Mouse (Mus musculus): Measurements from ENCODE around the gene BC049715. TPM values are rescaled to one million over a fixed set of nuclear protein-coding genes. Genes with fewer than 3 reads are reported as not detected.
"Not testable (repeated sequence)": the region's sequence is repeated elsewhere in the genome, so short reads cannot be mapped to it uniquely, and the experiment has no call there.

Gene BC049715
- total RNA-seq, 2 experiments from 2014 or later = 4.9 to 5.0 TPM

DNA sequence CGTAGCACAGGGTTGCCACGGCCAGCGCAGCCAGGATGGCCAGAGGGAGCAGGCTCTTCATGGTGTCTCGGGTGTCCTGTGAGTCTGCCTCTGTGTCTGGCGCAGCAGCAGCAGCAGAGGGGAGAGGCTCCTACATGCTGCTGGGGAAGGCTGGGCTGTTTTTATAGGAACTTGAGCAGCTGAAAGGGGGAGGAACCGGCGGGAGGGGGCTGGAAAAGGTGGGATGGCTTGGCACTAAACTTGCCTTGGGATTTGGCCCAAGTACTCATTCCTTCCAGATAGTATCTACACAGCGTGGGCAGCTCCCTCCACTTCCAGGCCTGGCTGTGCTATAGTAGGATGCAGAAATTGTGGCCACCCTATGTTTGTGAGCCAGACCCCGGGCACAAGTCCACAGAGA, 48.2 kb downstream of the BC049715 start, which contains the start of gene Mgp:
Gene Mgp (minus strand): TSS at position 154 of the 400 bp plus-strand sequence.
- intact Hi-C loops (cut with DNase I) = no loop called here
- DNase-seq (ENCODE audit: extremely low spot score in 1 of 2, low spot score in 2 of 2) = peak in 1 of 2 experiments; percentile 43

DNA sequence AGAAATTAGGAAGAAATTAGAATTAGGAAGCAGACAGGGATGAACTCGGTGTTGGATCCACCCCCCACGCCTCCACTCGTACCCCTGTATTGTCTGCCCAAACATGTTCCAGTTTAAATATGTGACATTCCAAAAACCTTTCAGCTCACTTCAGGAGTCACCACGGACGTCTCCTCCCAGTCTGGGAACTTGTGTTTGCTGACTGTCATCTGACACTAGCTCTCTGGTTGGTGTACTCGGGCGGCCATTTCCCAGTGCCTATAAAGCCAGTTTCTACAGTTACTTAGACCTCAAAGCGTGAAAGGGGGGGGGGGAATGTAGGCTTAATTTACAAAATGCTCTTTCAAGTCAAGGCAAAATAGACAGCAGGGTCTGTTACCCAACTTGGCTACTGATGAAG, 54.3 kb downstream of the BC049715 start:
- no peak for DNase-seq (ENCODE audit: extremely low spot score in 1 of 2, low spot score in 2 of 2)
- intact Hi-C loops (cut with DNase I) = no loop called here

DNA sequence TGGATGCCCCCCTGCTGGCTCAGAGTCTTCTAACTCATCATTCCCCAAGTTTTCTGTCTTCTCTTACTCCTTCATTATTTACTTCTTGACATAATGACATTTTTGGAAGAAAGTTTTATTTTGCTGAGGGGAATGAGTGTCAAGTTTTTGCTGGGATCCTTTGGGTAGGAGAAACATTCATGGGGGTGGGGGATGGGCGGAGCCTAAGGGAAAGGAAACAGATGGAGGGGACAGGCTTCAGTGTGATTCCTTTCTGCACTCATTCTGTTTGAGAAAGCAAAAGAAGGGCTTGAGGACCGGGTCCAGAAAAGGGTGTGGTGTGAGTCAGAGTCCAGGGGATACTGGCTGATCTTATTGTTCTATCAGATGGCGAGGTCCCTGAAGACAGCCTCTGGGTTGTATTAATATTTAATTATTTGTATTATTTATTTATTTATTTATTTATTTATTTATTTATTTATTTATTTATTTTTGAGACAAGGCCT, 56.0 kb downstream of the BC049715 start:
- DNase-seq (ENCODE audit: extremely low spot score in 1 of 2, low spot score in 2 of 2) = no peak

DNA sequence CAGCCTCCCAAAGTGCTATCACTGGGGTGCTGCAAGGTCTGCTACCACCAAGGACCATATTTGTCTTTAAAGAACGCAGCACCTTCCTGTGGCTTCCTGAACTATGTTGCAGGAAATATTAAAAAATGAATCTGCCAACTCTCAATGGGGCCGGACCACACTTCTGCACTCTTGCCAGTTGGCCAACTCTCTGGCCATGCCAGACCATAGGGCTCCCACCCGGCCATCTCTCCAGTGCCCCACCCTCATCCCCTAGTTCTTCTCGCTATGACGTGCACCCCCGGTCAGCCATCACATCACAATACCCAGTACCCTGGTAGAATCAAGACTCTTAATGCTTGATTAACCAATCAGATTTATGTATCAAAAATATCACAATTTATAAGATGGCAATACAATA, 56.5 kb downstream of the BC049715 start:
- intact Hi-C loops (cut with DNase I) = no loop called here
- no peak for DNase-seq (ENCODE audit: extremely low spot score in 1 of 2, low spot score in 2 of 2)

More for the DNA sequence above, 56.0 kb downstream of the BC049715 start:
- intact Hi-C loops (cut with DNase I) = no loop called here

DNA sequence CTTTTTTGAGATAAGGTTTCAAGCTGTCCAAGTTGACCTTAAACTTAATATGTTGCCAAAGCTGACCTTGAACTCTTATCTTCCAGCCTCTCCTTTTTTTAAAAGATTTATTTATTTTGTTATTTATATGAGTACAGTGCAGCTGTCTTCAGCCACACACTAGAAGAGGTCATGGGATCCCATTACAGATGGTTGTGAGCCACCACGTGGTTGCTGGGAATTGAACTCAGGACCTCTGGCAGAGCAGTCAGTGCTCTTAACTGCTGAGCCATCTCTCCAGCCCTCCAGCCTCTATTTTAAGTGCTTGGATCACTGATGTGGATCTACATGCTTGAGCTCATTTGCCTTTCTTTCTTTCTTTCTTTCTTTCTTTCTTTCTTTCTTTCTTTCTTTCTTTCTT, 57.3 kb downstream of the BC049715 start:
- DNase-seq (ENCODE audit: extremely low spot score in 1 of 2, low spot score in 2 of 2); intact Hi-C loops (cut with DNase I): not testable (repeated sequence)

DNA sequence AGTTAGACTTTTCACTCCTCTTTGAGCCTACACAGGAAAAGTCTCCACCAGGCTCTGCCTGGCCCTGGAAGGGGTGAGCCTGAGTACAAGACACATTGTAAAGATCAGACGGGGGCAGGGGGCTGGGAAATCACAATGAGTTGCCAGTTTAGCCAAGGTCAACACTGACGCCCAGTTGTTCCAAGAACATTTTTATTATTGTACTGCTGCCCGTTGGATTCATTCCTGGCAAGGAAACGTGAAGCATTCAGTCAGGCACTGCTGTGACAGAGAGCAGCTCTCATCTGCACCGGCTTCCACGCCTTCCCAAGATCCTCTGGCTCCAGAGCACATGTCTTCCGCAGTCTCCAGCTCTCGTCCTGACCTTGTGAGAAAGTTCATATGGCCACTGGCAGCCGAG, 60.4 kb downstream of the BC049715 start:
- intact Hi-C loops (cut with DNase I) = no loop called here
- peak in 1 of 2 experiments; percentile 51 for DNase-seq (ENCODE audit: extremely low spot score in 1 of 2, low spot score in 2 of 2)

DNA sequence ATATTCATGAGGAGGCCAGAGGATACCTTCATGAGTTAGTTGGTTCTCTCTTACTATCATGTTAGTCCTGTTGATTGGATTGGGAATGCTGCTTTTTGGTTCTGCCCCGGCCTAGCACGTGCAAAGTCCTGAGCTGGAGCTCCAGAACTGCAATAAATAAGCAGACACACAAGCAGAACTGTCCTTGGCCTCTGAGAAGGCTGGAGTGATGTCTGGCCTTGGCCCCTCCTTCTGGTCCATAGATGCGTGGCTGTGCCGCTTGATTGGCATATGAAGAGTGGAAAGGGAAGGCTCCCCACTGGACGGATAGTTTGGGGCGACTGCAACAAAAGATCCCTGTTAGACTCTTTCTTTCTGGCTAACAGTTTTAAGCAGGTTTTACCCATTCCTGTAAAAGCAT, 61.6 kb downstream of the BC049715 start:
- no peak for DNase-seq (ENCODE audit: extremely low spot score in 1 of 2, low spot score in 2 of 2)
- intact Hi-C loops (cut with DNase I) = no loop called here

DNA sequence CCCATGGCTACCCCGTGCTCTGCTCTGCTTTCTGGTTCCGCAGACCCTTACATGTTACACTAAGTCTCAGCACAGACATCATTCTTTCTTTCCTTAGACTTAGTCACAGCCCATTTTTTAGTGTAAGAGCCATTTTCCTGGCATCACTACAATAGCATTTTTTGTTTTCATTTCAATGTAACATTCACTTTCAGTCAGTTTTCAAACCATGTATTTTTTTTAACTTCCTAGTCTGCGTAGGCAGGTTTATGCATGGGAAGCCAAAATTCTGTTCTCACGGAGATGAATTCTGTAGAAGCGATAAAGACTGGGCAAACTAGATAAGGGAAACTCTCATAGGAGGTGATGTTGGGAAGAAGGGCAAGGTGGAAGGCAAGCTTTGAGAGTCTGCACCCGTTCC, 62.1 kb downstream of the BC049715 start:
- intact Hi-C loops (cut with DNase I) = no loop called here
- no peak for DNase-seq (ENCODE audit: extremely low spot score in 1 of 2, low spot score in 2 of 2)

Small RNAs within 50 kb of the gene (microRNA-seq; reads per million reads assigned to microRNA genes)
- not detected for gene Gm44364

Other genes starting within 250 kb of the BC049715 start
- under 1 TPM in 1 of 2 experiments, not detected in 1; 0.34 TPM for gene Plbd1, start 165.7 kb upstream of the BC049715 start, total RNA-seq (2021)
- under 1 TPM; 0.39 to 0.41 TPM for gene Gucy2c, start 45.9 kb upstream of the BC049715 start, total RNA-seq (2021)
- 10 to 100 TPM in 1 of 2 experiments, 1 to 10 TPM in 1; 9.6 to 11.8 TPM for gene Hist4h4, start 23.2 kb upstream of the BC049715 start, total RNA-seq (2021)
- 10 to 100 TPM; 45.5 to 48.8 TPM for gene H2afj, start 19.4 kb upstream of the BC049715 start, total RNA-seq (2021)
- 100 to 1,000 TPM; 123 to 124 TPM for gene Wbp11, start 607 bp downstream of the BC049715 start, total RNA-seq (2021)
- gene Smco3, start 7.8 kb downstream of the BC049715 start, total RNA-seq (2021) = 1 to 10 TPM; 2.0 to 4.0 TPM
- under 1 TPM in 1 of 2 experiments, not detected in 1; 0.14 TPM for gene Art4, start 30.1 kb downstream of the BC049715 start, total RNA-seq (2021)
- gene Mgp, start 48.2 kb downstream of the BC049715 start, total RNA-seq (2021) = 10 to 100 TPM; 23.7 to 31.2 TPM
- gene Erp27, start 94.6 kb downstream of the BC049715 start, total RNA-seq (2021) = under 1 TPM in 1 of 2 experiments, not detected in 1; 0.69 TPM
- gene Pde6h, start 96.2 kb downstream of the BC049715 start, total RNA-seq (2021) = 1 to 10 TPM in 1 of 2 experiments, under 1 TPM in 1; 0.18 to 1.2 TPM
- 10 to 100 TPM; 24.0 to 30.7 TPM for gene Arhgdib, start 114.3 kb downstream of the BC049715 start, total RNA-seq (2021)

Measured in left cerebral cortex, postnatal 10 days (tissue).